Mouse (Mus musculus): Measurements from ENCODE around the gene Natd1.

DNA sequence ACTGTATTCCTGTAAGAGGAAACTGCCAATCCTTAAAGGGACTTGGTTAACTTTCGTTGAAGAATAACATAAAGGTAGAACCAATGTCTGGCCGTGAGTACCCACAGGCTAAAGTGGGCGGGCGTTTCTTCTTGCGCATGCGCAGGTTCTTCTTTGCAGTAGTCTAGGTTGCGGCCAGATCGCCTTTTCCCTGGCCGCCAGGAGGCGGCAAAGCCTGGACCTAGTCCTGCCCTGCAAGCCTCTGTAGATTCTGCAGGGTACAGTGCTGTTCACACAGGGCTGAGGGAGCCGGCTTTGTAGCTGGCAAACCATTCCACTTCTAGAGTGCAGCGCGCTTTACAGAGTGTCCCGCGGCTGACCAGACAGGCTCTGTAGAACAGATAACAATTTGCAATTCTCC, 39.3 kb upstream of the Natd1 start:
- no peak for TF ChIP-seq ZNF384 (IDR thresholded peaks at IDR 0.05; ENCODE audit: low read depth, low read length)
- no peak for TF ChIP-seq CHD2 (IDR thresholded peaks at IDR 0.05; ENCODE audit: low read depth, low read length)
